Mouse (Mus musculus): ENCODE measurements around the gene Polr1b.

Polr1b gene

DNA sequence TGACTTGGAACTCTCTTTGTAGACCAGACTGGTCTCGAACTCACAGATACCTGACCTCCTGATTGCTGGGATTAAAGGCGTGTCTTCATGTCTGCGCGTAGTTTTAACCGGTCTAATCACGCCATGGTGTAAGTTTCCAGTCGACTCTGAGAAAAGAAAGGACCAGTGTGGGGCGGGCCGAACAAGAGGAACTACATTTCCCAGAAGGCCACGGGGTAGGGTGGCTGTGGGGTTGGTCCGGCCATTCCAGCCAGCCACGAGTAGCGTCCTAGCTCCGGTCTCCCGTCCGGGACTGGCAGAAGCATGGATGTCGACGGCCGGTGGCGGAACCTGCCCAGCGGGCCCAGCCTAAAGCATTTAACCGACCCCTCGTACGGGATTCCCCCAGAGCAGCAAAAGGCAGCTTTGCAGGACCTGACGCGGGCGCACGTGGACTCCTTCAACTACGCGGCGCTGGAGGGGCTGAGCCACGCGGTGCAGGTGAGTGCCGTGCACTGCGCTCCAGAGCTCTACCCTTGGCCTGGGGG lies at the start of gene Polr1b:
Gene Polr1b (plus strand): TSS at position 212 of the 527 bp plus-strand sequence.
- DNase-seq (ENCODE audit: low read depth): peak; percentile 97

DNA sequence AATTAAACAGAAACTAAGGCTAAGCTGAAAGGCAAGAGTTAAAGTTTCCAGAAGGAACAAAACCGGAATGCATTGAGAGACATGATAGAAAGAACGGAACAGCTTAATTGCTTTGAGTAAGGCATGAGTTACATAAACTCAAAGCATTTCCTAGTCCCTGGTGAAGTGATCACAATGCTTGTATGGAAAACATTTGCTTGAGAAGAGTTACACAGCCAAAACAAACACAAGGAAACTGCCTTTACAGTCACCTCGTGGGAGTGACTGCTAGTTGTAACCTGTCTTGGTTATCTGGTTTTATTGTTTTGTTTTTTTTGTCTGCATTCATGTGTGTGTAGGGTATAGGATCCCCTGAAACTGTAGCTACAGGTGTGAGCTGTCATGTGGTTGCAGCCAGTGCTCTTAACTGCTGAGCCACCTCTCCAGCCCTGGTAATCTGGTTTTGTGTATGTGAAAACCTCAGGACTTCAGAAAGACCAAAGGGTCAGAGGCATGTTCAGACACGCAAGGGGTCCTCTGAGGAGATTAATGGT lies 48.3 kb upstream of the Polr1b start:
- DNase-seq (ENCODE audit: low read depth): no peak

- no peak for DNase-seq (ENCODE audit: low read depth)
Observed at GRCm38 (mm10) chr2:129055741-129056140, 45.1 kb upstream of the Polr1b start.

- peak; percentile 31 for DNase-seq (ENCODE audit: low read depth)
Observed at GRCm38 (mm10) chr2:129056597-129056996, 44.2 kb upstream of the Polr1b start.

GRCm38 (mm10) chr2:129057256-129057655 lies 43.5 kb upstream of the Polr1b start:
- DNase-seq (ENCODE audit: low read depth): no peak

DNA sequence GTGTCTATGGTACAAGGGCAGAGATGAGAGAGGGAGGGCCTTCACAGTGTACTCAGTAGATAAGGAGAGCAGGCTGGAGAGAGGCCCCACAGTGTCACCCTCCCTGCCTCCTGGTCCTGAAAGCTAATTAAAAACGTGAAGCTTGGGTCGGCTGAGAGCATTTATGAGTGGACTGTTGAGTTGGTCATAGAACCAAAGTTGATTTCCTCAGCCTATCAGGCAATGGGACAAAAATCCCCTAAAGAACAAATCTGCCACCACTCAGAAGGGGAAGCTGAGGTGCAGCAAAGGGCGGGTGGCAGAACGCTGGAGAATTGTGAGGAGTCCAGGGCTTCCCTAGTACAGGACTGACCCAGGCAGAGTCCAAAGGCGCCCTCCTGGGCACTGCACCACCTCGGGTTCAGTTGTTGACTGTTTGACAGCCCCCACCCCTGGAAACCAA lies 42.9 kb upstream of the Polr1b start:
- no peak for DNase-seq (ENCODE audit: low read depth)

GRCm38 (mm10) chr2:129061456-129062059 lies 39.2 kb upstream of the Polr1b start:
- DNase-seq (ENCODE audit: low read depth): no peak

- DNase-seq (ENCODE audit: low read depth): no peak
Observed at GRCm38 (mm10) chr2:129065437-129066282, 35.1 kb upstream of the Polr1b start, which contains the start of gene Ttl. Ttl (plus strand) TSS chr2:129065942.

GRCm38 (mm10) chr2:129066326-129066725 lies 34.5 kb upstream of the Polr1b start:
- no peak for DNase-seq (ENCODE audit: low read depth)

- no peak for DNase-seq (ENCODE audit: low read depth)
Observed at GRCm38 (mm10) chr2:129070296-129070695, 30.5 kb upstream of the Polr1b start.

DNA sequence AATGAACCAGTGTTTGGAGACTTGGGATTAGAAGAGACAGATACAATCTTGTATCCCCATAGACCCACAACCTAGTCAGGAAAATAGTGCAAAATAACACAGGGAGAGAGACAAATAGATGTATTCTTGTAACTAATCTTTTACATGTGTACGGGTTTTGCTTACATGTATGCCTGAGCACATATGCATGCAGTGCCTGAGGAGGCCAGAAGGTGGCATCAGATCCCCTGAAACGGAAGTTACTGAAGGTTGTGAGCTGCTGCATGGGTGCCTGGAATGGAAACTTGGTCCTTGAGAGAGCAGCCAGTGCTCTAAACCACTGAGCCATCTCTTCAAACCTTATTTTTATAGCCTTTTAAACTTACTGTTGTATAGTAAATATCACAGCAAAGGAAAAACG lies 22.5 kb upstream of the Polr1b start:
- DNase-seq (ENCODE audit: low read depth): peak; percentile 62

DNA sequence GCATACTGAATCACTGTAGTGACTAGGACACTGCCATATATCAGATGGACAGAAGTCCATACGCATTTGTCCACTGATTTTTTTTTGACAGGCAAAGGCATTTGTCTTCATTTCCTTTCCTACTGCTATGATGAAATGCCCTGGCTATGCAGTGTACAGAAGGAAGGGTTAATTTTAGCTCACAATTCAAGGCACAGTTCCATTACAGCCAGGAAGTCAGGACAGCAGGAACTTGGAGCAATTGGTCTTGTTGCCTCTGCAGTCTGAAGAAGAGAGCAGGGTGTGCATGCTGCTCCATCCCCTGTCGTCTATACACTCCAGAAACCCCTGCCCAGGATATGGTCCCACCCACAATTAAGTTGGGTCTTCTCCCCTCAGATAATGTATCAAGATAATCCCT lies 21.6 kb upstream of the Polr1b start:
- no peak for DNase-seq (ENCODE audit: low read depth)

DNA sequence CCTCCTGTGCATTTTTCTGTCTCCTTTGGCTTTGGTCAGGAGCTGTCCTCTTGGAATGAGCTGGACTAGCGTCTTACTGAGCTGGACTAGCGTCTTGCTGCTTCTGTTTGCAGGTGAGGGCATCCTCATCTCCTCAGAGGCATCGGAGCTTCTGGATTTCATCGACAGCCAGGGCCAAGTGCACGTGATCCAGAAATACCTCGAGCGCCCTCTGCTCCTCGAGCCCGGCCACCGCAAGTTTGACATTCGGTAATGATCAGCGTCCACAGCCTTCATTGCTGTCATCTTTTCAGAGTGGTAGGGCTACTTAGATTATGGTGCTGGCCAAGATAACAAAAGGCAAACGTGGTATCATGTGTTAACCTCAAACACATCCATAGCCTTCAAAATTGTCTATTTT lies 19.7 kb upstream of the Polr1b start:
- no peak for DNase-seq (ENCODE audit: low read depth)

GRCm38 (mm10) chr2:129083514-129083913 lies 17.3 kb upstream of the Polr1b start:
- DNase-seq (ENCODE audit: low read depth): peak; percentile 78

- peak; percentile 17 for DNase-seq (ENCODE audit: low read depth)
Observed at GRCm38 (mm10) chr2:129084959-129085358, 15.8 kb upstream of the Polr1b start.

GRCm38 (mm10) chr2:129087520-129087919 lies 13.3 kb upstream of the Polr1b start:
- DNase-seq (ENCODE audit: low read depth): no peak

DNA sequence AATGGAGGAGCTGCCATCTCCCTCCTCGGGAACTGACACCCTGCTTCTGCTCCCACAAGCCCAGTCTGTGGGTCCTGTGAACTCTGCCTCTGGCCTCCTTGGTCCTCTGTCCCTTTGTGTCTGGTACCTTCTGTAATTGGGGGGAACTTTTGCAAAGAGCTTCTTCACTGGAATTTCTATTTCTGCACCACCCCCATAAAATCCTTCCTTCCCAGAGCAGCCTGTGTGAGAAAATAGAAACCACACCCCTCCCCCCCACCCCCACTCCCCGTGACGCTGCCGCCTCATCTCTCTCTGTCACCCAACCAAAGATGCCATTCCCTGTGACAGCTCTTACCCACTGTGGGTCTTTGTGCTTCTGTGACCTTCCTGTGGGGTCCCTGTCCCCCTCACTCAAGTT lies 10.4 kb upstream of the Polr1b start:
- DNase-seq (ENCODE audit: low read depth): no peak

- no peak for DNase-seq (ENCODE audit: low read depth)
Observed at GRCm38 (mm10) chr2:129092810-129093209, 8.0 kb upstream of the Polr1b start.

DNA sequence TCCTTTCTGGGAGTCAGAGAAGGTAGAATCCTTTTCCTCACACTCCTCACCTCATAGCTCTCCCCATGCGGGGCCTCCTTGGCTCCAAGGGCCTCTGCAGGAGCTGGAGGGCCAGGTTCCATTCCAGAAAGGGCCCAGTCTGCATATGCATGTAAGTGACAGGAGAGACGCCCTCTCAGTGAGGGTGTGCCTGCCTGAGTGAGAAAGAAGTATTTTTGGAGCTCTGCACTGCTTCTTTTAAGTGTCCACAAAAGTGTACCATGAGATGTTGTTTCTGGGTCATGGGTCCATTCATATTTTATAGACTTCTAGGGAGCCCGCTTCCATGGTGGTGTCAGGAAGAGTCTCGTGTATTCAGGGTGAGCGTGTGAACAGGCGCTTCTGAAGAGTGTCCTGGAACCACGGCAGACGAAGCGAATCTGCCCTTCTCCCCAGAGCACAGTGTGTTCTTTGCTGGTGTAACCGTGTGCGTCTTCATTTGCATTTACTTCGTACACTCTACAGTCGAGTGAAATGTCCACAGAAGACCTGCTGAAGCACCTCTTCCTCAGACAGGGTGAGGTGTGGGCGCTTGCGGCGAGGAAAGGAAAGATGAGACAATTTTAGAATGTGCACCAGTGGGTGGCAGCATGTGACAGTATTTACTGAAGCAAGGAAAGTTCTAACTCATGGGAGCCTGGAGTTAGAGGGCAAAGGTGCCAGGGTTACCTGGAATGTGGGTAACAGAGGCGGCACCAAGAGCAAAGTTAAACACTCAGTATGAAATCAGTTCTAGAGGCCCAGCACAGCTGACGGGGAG lies 6.7 kb upstream of the Polr1b start:
- DNase-seq (ENCODE audit: low read depth): no peak

DNA sequence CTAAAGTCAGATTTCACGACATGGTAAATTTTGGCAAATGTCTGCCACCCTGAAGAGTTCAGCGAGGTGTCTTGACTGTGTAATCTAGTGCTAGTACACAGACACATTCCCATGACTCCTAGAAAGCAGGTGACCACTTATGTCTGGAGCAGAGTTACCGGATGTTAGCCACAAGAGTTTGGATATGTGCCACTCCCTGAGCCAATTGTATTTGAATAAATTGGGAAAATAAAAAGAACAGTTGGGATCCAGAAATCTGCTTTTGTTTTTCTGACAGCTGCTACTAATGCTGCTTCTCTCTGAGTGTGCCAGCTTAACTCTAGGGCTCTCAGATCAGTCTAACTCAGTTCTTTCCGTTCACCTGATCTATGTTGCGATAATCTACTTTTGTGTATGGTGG lies 12.1 kb downstream of the Polr1b start:
- DNase-seq (ENCODE audit: low read depth): no peak

DNA sequence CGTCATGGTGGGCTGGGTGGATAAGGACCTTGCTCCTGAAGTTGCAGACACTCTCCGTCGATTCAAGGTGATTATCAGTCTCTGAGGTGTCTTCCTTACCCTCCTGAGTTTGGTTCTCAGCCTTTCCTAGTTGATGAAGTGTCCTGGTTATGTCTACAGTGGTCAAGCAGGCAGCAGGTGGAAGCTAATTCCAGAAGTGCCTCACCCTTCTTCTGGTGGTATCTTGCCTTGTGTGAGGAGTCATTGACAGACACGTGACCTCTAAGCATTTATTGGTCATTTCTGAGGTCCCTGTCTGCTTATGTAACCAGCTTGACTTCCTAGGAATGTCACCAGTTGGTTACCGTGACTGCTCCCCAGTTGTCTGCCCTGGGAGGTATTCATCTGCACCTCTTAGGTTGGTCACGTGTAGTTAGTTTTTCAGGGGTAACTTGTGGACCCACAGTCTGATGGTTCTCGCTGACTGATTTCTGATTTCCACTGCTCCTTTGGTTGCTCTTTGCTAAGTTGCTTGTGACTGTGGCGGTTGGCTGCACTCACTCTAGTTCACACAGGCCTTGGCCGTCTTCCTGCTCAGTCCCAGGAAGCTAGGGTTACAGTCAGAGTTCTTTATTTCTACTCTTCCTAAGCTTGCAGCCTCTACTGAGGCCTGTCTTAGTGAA lies 15.0 kb downstream of the Polr1b start:
- DNase-seq (ENCODE audit: low read depth): no peak

- no peak for DNase-seq (ENCODE audit: low read depth)
Observed at GRCm38 (mm10) chr2:129116368-129116739, 15.6 kb downstream of the Polr1b start.
